Mouse (Mus musculus) kidney, embryonic 14.5 days (tissue): ENCODE measurements around the gene Traf3ip2. TPM values are rescaled to one million over a fixed set of nuclear protein-coding genes. Genes with fewer than 3 reads are reported as not detected.

Experiments
- ATAC-seq: fragments of 200-750 bp; cut with Nextera tagmentation; 2 replicates; pipeline ENCODE4 v1.8.0; 2017; ENCODE audit warnings: moderate number of reproducible peaks, mild to moderate bottlenecking, moderate TSS enrichment, moderate library complexity; ENCODE audit not compliant: low FRiP score, low TSS enrichment
- H3K27ac ChIP-seq: fragments of 300-500 bp; sonication (generic); 2 replicates; pipeline ENCODE4 v1.5.1; 2014; ENCODE audit warnings: low read depth, mild to moderate bottlenecking, low read length, moderate library complexity, mixed read lengths
- H3K27me3 ChIP-seq: fragments of 300-500 bp; sonication (generic); 2 replicates; pipeline ENCODE4 v1.6.1; 2014; ENCODE audit warnings: mild to moderate bottlenecking, low read length; ENCODE audit not compliant: control insufficient read depth, insufficient read depth
- H3K36me3 ChIP-seq: fragments of 300-500 bp; sonication (generic); 2 replicates; pipeline ENCODE4 v1.6.1; 2014; ENCODE audit warnings: low read length, mixed read lengths; ENCODE audit not compliant: control insufficient read depth, insufficient read depth
- H3K4me1 ChIP-seq: fragments of 300-500 bp; sonication (generic); 2 replicates; pipeline ENCODE4 v1.6.1; 2014; ENCODE audit warnings: low read length, mixed read lengths; ENCODE audit not compliant: control insufficient read depth, insufficient read depth
- H3K4me2 ChIP-seq: fragments of 300-500 bp; sonication (generic); replicated peaks from 2 replicates; pipeline ENCODE4 v1.6.1; 2014; ENCODE audit warnings: low read depth, mild to moderate bottlenecking, low read length
- H3K4me3 ChIP-seq: fragments of 300-500 bp; sonication (generic); 2 replicates; pipeline ENCODE4 v1.5.1; 2014; ENCODE audit warnings: mild to moderate bottlenecking, low read length
- H3K9ac ChIP-seq: fragments of 300-500 bp; sonication (generic); 2 replicates; pipeline ENCODE4 v1.6.1; 2014; ENCODE audit warnings: low read depth, mild to moderate bottlenecking, low read length, moderate library complexity
- H3K9me3 ChIP-seq: fragments of 300-500 bp; sonication (generic); 2 replicates; pipeline ENCODE4 v1.6.1; 2016; ENCODE audit warnings: low read length; ENCODE audit not compliant: control insufficient read depth
- WGBS: fragments of 180-500 bp; shearing (Covaris S2); extraction: QIAGEN DNeasy Blood & Tissue Kit; methylation state at CpG from one replicate; pipeline ENCODE4 v1.1.7; 2014; 5-methylcytosine and 5-hydroxymethylcytosine counted together
- polyA plus RNA-seq: library from polyadenylated mRNA; unstranded; fragments of >200 nt; fragmentation: Nextera tagmentation; extraction: Ambion mirVana; gene quantifications from 2 replicates; pipeline ENCODE4 v1.2.1, GENCODE M21; 2014

Gene Traf3ip2
- polyA plus RNA-seq, 1 experiment from 2014 or later = 19.6 TPM

- H3K4me3 ChIP-seq = no peak overlapping the region
- no peaks in the 10 kb centered on the region for H3K9me3 ChIP-seq
- no peak overlapping the region for H3K27ac ChIP-seq
- H3K9ac ChIP-seq = no peak overlapping the region
- 89% methylated on average over 1 of the region's 1 CpGs for WGBS
- H3K4me2 ChIP-seq = no peak overlapping the region
- peaks cover 10% of the 10 kb centered on the region for H3K4me1 ChIP-seq
- no peaks in the 10 kb centered on the region for H3K27me3 ChIP-seq
- H3K36me3 ChIP-seq = no peaks in the 10 kb centered on the region
- no peak for ATAC-seq
These were observed 58.7 kb downstream of the Traf3ip2 start for GRCm38 (mm10) chr10:39671451-39671850.

DNA sequence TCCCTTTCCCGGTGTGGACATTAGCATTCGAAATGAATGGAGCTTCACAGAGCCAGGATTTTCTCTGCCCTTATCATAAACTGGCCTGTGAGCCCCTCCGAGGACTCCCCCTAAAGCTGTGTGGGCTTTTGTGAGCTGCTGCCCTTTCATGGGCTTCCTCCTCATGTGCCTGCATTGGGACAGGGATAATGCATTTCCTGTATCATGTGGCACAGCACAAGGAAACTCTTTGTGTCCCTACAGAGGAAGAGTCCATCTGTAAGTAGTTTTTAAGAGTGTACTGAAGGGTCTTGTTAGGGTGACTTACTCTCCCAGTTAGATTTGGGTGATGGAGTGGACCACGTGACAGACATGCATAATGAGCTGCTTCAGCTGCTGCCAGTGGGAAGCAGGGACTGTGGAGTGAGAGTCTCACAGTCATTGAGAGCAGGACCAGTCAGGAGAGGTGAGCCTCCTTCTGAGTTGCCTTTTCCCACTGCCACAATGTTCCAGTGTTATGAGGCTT lies 59.9 kb downstream of the Traf3ip2 start:
- H3K27me3 ChIP-seq = no peaks in the 10 kb centered on the region
- 31% methylated on average over 4 of the region's 4 CpGs for WGBS
- no peaks in the 10 kb centered on the region for H3K36me3 ChIP-seq
- no peak overlapping the region for H3K4me3 ChIP-seq
- H3K27ac ChIP-seq = peak overlapping the region; percentile 3; the same call in 1 of the 2 replicates
- no peak overlapping the region for H3K9ac ChIP-seq
- H3K4me1 ChIP-seq = peaks cover 9% of the 10 kb centered on the region
- H3K9me3 ChIP-seq = no peaks in the 10 kb centered on the region
- ATAC-seq = peak; percentile 71
- no peak overlapping the region for H3K4me2 ChIP-seq

DNA sequence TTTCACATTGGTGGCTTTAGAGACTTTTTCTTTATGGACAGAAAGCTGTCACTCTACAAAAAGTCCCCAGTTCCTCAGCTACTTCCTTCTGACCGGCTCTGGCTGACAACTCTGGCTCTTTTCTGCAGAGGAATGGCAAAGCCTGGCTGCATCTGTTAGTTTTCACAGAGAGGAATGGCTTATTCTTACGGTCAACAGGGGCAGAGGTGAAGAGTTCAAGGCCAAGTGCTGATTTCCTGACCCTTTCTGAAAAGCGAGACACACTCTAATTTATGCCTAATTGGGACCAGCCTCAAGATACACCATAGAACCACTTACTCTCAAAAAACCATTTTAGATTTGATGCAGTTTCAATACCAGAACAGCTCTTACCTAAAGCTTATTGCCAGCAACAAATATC lies 61.4 kb downstream of the Traf3ip2 start:
- Histone ChIP-seq H3K36me3 (no peaks in the 10 kb centered on the region), H3K27me3 (no peaks in the 10 kb centered on the region), H3K9me3 (no peaks in the 10 kb centered on the region), H3K4me3 (no peak overlapping the region), H3K9ac (no peak overlapping the region), H3K4me2 (no peak overlapping the region), H3K27ac (no peak overlapping the region), H3K4me1 (peaks cover 9% of the 10 kb centered on the region)
- 11% methylated on average over 3 of the region's 3 CpGs for WGBS
- no peak for ATAC-seq

DNA sequence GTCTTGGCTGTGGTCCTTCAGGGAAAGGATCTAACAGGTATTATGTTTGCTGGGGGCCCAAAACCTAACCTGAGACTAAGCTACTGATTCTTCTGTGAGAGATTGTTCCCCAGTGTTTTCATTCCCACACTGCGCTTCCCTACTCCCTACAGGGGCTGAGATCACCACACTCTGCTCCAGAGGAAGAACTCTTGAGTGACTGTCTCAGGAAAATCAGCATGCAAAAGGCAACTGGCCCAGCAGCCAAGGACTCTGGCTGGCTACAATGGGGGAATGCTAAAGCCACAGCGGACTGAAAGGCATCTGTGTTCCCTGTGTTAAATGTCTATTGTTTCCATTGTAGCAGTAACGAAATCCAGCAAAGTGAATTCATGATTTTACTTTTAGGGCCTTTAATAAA lies 62.0 kb downstream of the Traf3ip2 start:
- H3K4me2 ChIP-seq = no peak overlapping the region
- no peak overlapping the region for H3K9ac ChIP-seq
- H3K9me3 ChIP-seq = no peaks in the 10 kb centered on the region
- peaks cover 9% of the 10 kb centered on the region for H3K4me1 ChIP-seq
- H3K4me3 ChIP-seq = no peak overlapping the region
- H3K27ac ChIP-seq = no peak overlapping the region
- H3K36me3 ChIP-seq = no peaks in the 10 kb centered on the region
- WGBS = 81% methylated on average over 3 of the region's 3 CpGs
- no peak for ATAC-seq
- H3K27me3 ChIP-seq = no peaks in the 10 kb centered on the region

- no peak overlapping the region for H3K4me2 ChIP-seq
- no peaks in the 10 kb centered on the region for H3K36me3 ChIP-seq
- no peak for ATAC-seq
- no peak overlapping the region for H3K9ac ChIP-seq
- no peak overlapping the region for H3K4me3 ChIP-seq
- 96% methylated on average over 4 of the region's 4 CpGs for WGBS
- H3K4me1 ChIP-seq = peaks cover 4% of the 10 kb centered on the region
- no peaks in the 10 kb centered on the region for H3K27me3 ChIP-seq
- no peak overlapping the region for H3K27ac ChIP-seq
- H3K9me3 ChIP-seq = no peaks in the 10 kb centered on the region
These were observed 65.6 kb downstream of the Traf3ip2 start for GRCm38 (mm10) chr10:39678199-39678791.

- no peaks in the 10 kb centered on the region for H3K36me3 ChIP-seq
- H3K27ac ChIP-seq = no peak overlapping the region
- no peaks in the 10 kb centered on the region for H3K27me3 ChIP-seq
- no peak overlapping the region for H3K4me3 ChIP-seq
- 70% methylated on average over 4 of the region's 4 CpGs for WGBS
- no peak overlapping the region for H3K9ac ChIP-seq
- no peak for ATAC-seq
- H3K9me3 ChIP-seq = no peaks in the 10 kb centered on the region
- no peak overlapping the region for H3K4me2 ChIP-seq
- 0 out of 2 replicates have a peak, but pooled peaks cover 7% of the 10 kb centered on the region for H3K4me1 ChIP-seq
These were observed 68.3 kb downstream of the Traf3ip2 start for GRCm38 (mm10) chr10:39681014-39681413.

DNA sequence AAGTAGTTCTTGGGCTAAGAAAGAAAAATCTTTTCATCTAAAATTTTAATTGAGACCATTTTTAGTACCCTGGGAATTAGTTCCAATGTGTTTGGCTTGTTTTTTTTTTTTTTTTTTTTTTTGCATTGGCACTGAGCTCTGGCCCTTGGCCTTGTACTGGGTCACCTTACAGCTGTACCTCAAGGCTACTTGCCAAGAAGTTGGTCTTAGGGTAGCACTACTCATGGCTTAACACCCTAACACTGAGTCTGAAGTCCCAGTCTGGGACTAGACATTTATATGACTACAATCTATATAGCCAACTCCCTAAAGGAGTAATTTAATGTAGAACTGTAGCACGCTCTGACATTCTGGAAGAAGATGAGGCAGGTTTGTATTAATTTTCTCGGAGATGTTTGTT lies 69.8 kb downstream of the Traf3ip2 start:
- 72% methylated on average over 2 of the region's 2 CpGs for WGBS
- Histone ChIP-seq H3K4me1 (0 out of 2 replicates have a peak, but pooled peaks cover 7% of the 10 kb centered on the region), H3K9ac (no peak overlapping the region), H3K9me3 (no peaks in the 10 kb centered on the region), H3K27me3 (no peaks in the 10 kb centered on the region), H3K4me3 (no peak overlapping the region), H3K4me2 (no peak overlapping the region), H3K36me3 (no peaks in the 10 kb centered on the region), H3K27ac (no peak overlapping the region)
- ATAC-seq = no peak

DNA sequence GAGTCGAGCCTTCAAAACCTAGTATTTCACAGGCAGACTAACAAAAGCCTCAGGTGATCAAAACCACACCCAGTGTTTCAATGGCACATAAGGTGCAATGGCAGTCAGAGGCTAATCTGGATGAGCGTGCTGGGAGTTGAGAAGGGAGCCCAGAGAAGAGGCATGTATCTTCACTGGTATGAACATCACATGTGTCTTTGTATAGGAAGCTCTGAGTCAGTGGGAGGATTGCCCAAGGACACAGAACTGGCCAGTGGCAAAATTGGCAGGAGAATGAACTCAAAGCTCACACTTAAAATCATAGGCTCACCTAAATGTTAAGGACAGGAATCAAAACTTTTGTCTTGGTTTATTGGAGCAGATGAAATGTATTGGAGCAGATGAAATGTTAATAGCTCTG lies 70.7 kb downstream of the Traf3ip2 start:
- H3K36me3 ChIP-seq = no peaks in the 10 kb centered on the region
- H3K4me2 ChIP-seq = no peak overlapping the region
- no peak overlapping the region for H3K9ac ChIP-seq
- 0 out of 2 replicates have a peak, but pooled peaks cover 7% of the 10 kb centered on the region for H3K4me1 ChIP-seq
- no peaks in the 10 kb centered on the region for H3K9me3 ChIP-seq
- no peaks in the 10 kb centered on the region for H3K27me3 ChIP-seq
- H3K4me3 ChIP-seq = no peak overlapping the region
- no peak overlapping the region for H3K27ac ChIP-seq
- 93% methylated on average over 2 of the region's 2 CpGs for WGBS
- no peak for ATAC-seq

GRCm38 (mm10) chr10:39686811-39687210 lies 74.1 kb downstream of the Traf3ip2 start:
- Histone ChIP-seq H3K9me3 (no peaks in the 10 kb centered on the region), H3K9ac (no peak overlapping the region), H3K27me3 (no peaks in the 10 kb centered on the region), H3K27ac (no peak overlapping the region), H3K4me3 (no peak overlapping the region), H3K4me2 (no peak overlapping the region), H3K36me3 (no peaks in the 10 kb centered on the region), H3K4me1 (0 out of 2 replicates have a peak, but pooled peaks cover 7% of the 10 kb centered on the region)
- no peak for ATAC-seq
- 91% methylated on average over 4 of the region's 4 CpGs for WGBS
